Mouse (Mus musculus) kidney, adult 2 months (tissue): ENCODE results near the gene Susd6. TPM values are rescaled to one million over a fixed set of nuclear protein-coding genes. Genes with fewer than 3 reads are reported as not detected.

ENCODE experiments used
- DNase-seq: peaks from one replicate; pipeline ENCODE4 v3.0.0; 2021
- H3K27ac ChIP-seq: fragments of 200-500 bp; 2 replicates; pipeline ENCODE4 v1.5.1; 2012; ENCODE audit warnings: low read depth, low read length, control low read depth, inconsistent platforms; ENCODE audit not compliant: insufficient read depth
- H3K27me3 ChIP-seq: fragments of 200-500 bp; replicated peaks from 2 replicates; pipeline ENCODE4 v1.6.1; 2012; ENCODE audit warnings: mild to moderate bottlenecking, moderate library complexity, low read length, inconsistent platforms; ENCODE audit not compliant: control insufficient read depth, insufficient read depth
- H3K36me3 ChIP-seq: fragments of 200-500 bp; 2 replicates; pipeline ENCODE4 v1.6.1; 2012; ENCODE audit warnings: mild to moderate bottlenecking, moderate library complexity, low read length, inconsistent platforms; ENCODE audit not compliant: control insufficient read depth, insufficient read depth
- H3K4me1 ChIP-seq: fragments of 200-500 bp; 2 replicates; pipeline ENCODE4 v1.6.1; 2011; ENCODE audit warnings: low read length; ENCODE audit not compliant: control insufficient read depth, insufficient read depth
- H3K4me3 ChIP-seq: fragments of 200-500 bp; 2 replicates; pipeline ENCODE4 v1.5.1; 2011; ENCODE audit warnings: mild to moderate bottlenecking, low read depth, low read length, control low read depth; ENCODE audit not compliant: insufficient read depth
- CTCF ChIP-seq: fragments of 200-500 bp; conservative IDR thresholded peaks from 2 replicates; pipeline ENCODE4 v1.5.1; 2011; ENCODE audit warnings: low read depth, mild to moderate bottlenecking, control low read depth, low read length, moderate library complexity, mixed read lengths; ENCODE audit not compliant: insufficient read depth, insufficient read length
- POLR2A ChIP-seq: fragments of 200-500 bp; IDR thresholded peaks from one replicate; pipeline ENCODE4 v1.6.1; 2011; ENCODE audit warnings: low read depth, low read length, control low read depth
- WGBS: fragments of 180-500 bp; shearing (Covaris S2); methylation state at CpG from one replicate; pipeline ENCODE4 v1.1.7; 2018; 5-methylcytosine and 5-hydroxymethylcytosine counted together
- polyA plus RNA-seq: library from polyadenylated mRNA; depleted of rRNA; stranded (reverse); fragments of >200 nt; gene quantifications from 2 replicates; pipeline ENCODE4 v1.2.3, GENCODE M21; 2012; rRNA removed

Gene Susd6
- polyA plus RNA-seq, 1 experiment, result 65.5 TPM

DNA sequence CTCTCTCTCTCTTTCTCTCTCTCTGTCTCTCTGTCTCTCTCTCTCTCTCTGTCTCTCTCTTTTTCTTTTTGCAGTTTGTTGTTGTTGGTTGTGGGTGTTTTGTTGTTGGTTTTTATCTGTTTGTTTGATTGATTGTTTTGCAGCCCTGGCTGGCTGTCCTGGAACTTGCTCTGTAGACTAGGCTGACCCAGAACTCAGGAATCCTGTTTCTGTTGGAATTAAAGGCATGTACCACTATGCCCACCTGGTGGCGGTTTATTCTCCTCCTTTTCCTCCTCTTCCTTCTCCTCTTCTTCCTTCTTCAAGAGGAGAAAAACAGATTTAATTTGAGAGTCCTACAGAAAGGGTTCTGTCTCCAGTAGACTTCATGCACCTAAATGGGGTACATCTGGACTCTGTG lies 137.2 kb downstream of the Susd6 start:
- Histone ChIP-seq H3K4me3 (no peak overlapping the region), H3K36me3 (no peaks in the 10 kb centered on the region), H3K4me1 (peaks cover 37% of the 10 kb centered on the region), H3K27me3 (no peaks in the 10 kb centered on the region), H3K27ac (no peak overlapping the region)
- DNase-seq, result no peak
- 100% methylated on average over 1 of the region's 1 CpGs for WGBS
- TF ChIP-seq CTCF (no peak), POLR2A (no peak)

- Histone ChIP-seq H3K27ac (peak overlapping the region; percentile 95), H3K36me3 (no peaks in the 10 kb centered on the region), H3K4me1 (peaks cover 37% of the 10 kb centered on the region), H3K4me3 (no peak overlapping the region), H3K27me3 (no peaks in the 10 kb centered on the region)
- TF ChIP-seq POLR2A, result no peak
- TF ChIP-seq CTCF, result no peak
- peak; percentile 89 for DNase-seq
- 45% methylated on average over 3 of the region's 3 CpGs for WGBS
Observed at GRCm38 (mm10) chr12:80928881-80929280, 138.6 kb downstream of the Susd6 start.

- no peak for TF ChIP-seq CTCF
- no peak for TF ChIP-seq POLR2A
- 59% methylated on average over 7 of the region's 7 CpGs for WGBS
- H3K27me3 ChIP-seq, result no peaks in the 10 kb centered on the region
- peak; percentile 68 for DNase-seq
- H3K4me1 ChIP-seq, result peaks cover 37% of the 10 kb centered on the region
- peak overlapping the region; percentile 16; the same call in 1 of the 2 replicates for H3K27ac ChIP-seq
- H3K36me3 ChIP-seq, result no peaks in the 10 kb centered on the region
- no peak overlapping the region for H3K4me3 ChIP-seq
Observed at GRCm38 (mm10) chr12:80930141-80930540, 139.8 kb downstream of the Susd6 start.

Other genes starting within 250 kb of the Susd6 start
- 48.3 and 58.2 TPM in 2 replicates for gene Slc39a9, start 146.6 kb upstream of the Susd6 start, polyA plus RNA-seq
- 23.3 and 36.8 TPM in 2 replicates for gene Erh, start 146.2 kb upstream of the Susd6 start, polyA plus RNA-seq
- gene Plekhd1, start 97.9 kb upstream of the Susd6 start, polyA plus RNA-seq, result 7.4 and 8.8 TPM in 2 replicates
- not detected in 2 replicates for gene Ccdc177, start 29.8 kb upstream of the Susd6 start, polyA plus RNA-seq
- 233 and 243 TPM in 2 replicates for gene Srsf5, start 155.0 kb downstream of the Susd6 start, polyA plus RNA-seq
- gene Slc10a1, start 178.2 kb downstream of the Susd6 start, polyA plus RNA-seq, result 0.38 and 0.79 TPM in 2 replicates
- gene Smoc1, start 236.3 kb downstream of the Susd6 start, polyA plus RNA-seq, result 2.9 and 4.4 TPM in 2 replicates